Mouse (Mus musculus) bone marrow, adult 2 months (tissue): ENCODE results near the gene Qtrt1.

Source experiments
- CTCF ChIP-seq: fragments of 200-500 bp; IDR thresholded peaks from 2 replicates; pipeline ENCODE4 v1.5.1; 2011; ENCODE audit warnings: low read length, control low read depth; ENCODE audit not compliant: control insufficient read depth, insufficient read depth
- POLR2A ChIP-seq: fragments of 200-500 bp; IDR thresholded peaks from 2 replicates; pipeline ENCODE4 v1.6.1; 2011; ENCODE audit warnings: low read depth, mild to moderate bottlenecking, control low read depth, low read length, borderline replicate concordance; ENCODE audit not compliant: control insufficient read depth

DNA sequence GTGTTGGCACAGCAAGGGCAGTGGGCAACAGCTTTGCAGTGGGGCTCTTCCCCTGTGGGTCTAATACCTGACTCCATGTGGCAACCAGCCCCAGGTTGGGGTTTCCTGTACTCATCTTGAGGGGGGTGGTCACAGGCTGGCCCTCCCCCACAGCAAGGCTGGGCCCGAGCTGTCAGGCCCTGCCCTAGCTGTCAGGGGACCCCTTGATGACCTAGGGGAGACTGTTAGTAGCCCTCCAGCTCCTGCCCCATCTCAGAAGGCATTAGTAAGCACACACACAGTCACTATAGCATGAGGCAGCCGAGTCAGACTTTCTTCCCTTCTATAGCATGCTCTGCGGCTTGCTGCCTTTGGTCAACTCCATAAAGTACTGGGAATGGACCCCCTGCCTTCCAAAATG is 15.9 kb upstream of the Qtrt1 start:
- TF ChIP-seq POLR2A (no peak), CTCF (no peak)
